Mouse (Mus musculus) lung, embryonic 15.5 days (tissue): ENCODE data around the gene Adarb2. TPM values are rescaled to one million over a fixed set of nuclear protein-coding genes. Genes with fewer than 3 reads are reported as not detected.

Experiments
- ATAC-seq: fragments of 200-750 bp; cut with Nextera tagmentation; 2 replicates; pipeline ENCODE4 v1.8.0; 2017; ENCODE audit warnings: moderate number of reproducible peaks, borderline replicate concordance; ENCODE audit not compliant: low FRiP score, low TSS enrichment; ENCODE audit errors: extremely low read depth
- H3K27ac ChIP-seq: fragments of 300-500 bp; sonication (generic); 2 replicates; pipeline ENCODE4 v1.5.1; 2015; ENCODE audit warnings: moderate library complexity, mild to moderate bottlenecking, inconsistent platforms
- H3K27me3 ChIP-seq: fragments of 300-500 bp; sonication (generic); 2 replicates; pipeline ENCODE4 v1.6.1; 2015; ENCODE audit warnings: inconsistent platforms
- H3K36me3 ChIP-seq: fragments of 300-500 bp; sonication (generic); 2 replicates; pipeline ENCODE4 v1.6.1; 2015; ENCODE audit warnings: inconsistent platforms
- H3K4me1 ChIP-seq: fragments of 300-500 bp; sonication (generic); 2 replicates; pipeline ENCODE4 v1.6.1; 2015; ENCODE audit warnings: inconsistent platforms
- H3K4me2 ChIP-seq: fragments of 300-500 bp; sonication (generic); 2 replicates; pipeline ENCODE4 v1.6.1; 2015; ENCODE audit warnings: inconsistent platforms, mild to moderate bottlenecking, moderate library complexity
- H3K4me3 ChIP-seq: fragments of 300-500 bp; sonication (generic); 2 replicates; pipeline ENCODE4 v1.5.1; 2015; ENCODE audit warnings: mild to moderate bottlenecking, inconsistent platforms
- H3K9ac ChIP-seq: fragments of 300-500 bp; sonication (generic); 2 replicates; pipeline ENCODE4 v1.6.1; 2015; ENCODE audit warnings: inconsistent platforms
- H3K9me3 ChIP-seq: fragments of 300-500 bp; sonication (generic); 2 replicates; pipeline ENCODE4 v1.6.1; 2016; ENCODE audit warnings: inconsistent platforms
- WGBS: fragments of 180-500 bp; shearing (Covaris S2); methylation state at CpG from one replicate; pipeline ENCODE4 v1.1.7; 2015; 5-methylcytosine and 5-hydroxymethylcytosine counted together
- polyA plus RNA-seq: library from polyadenylated mRNA; unstranded; fragments of >200 nt; fragmentation: Nextera tagmentation; extraction: Ambion mirVana; gene quantifications from 2 replicates; pipeline ENCODE4 v1.2.1, GENCODE M21; 2015

The Adarb2 gene
- polyA plus RNA-seq, 1 experiment from 2014 or later, result 0.32 TPM

DNA sequence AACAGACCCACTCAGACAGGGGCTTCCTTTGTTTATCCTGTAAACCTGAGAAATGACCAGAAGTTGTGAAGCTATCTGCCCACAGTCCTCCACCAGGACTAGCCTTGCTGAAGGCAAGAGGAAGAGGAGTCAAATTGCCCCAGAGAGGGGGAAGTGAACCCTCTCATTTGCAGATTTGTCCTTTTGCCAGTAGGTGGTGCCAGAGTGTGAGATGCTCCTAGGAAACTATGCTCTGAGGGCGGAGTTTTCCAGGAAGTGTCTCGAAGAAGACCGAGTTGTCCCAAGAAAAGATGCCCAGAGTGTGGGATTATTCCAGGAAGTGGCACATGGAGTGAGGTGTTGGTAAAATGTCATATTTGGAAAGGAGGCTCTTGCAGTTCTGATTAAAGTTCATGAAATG, 541.9 kb downstream of the Adarb2 start:
- H3K27ac ChIP-seq, result no peak overlapping the region
- 40% methylated on average over 3 of the region's 3 CpGs for WGBS
- no peak overlapping the region for H3K4me2 ChIP-seq
- H3K4me1 ChIP-seq, result no peaks in the 10 kb centered on the region
- H3K36me3 ChIP-seq, result no peaks in the 10 kb centered on the region
- H3K4me3 ChIP-seq, result no peak overlapping the region
- no peaks in the 10 kb centered on the region for H3K9me3 ChIP-seq
- H3K27me3 ChIP-seq, result no peaks in the 10 kb centered on the region
- no peak for ATAC-seq
- H3K9ac ChIP-seq, result no peak overlapping the region

DNA sequence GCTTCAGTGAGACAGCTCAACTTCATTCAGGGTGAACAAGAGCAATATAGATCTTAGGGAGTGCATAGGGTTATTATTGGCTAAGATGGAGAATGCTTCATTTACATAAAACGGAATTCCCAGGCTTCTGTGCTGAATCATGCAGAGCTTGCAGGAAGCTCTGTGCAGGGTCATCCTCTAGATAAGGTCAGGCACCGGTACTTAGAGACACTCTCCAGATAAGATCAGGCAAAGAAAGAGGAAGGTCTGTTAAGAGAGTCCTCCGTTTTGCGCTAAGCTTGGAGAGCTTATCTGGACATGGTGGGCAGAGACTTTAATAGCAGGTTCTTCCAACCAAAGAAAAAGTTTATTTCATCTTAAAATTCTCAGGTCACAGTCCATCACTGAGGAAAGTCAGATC, 542.9 kb downstream of the Adarb2 start:
- no peaks in the 10 kb centered on the region for H3K36me3 ChIP-seq
- 50% methylated on average over 4 of the region's 4 CpGs for WGBS

DNA sequence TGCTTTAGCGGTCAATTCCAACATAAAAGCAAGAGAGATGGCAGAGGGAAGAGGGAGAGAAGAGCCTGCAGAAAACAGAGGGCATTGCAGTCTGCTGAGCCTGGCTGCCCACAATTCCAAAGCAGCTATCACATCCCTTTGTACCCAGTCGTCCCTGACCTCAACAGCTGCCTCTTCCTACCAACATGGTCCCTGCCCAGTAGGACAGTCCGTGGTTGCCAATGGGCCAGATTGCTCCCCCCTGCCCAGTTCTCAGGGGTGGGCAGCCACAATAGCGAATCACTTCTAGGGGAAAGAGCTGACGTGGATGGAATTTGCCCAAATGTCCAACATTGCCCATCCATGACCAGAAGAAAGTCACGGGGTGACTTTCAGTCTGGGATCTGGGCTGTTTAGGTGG, 546.8 kb downstream of the Adarb2 start:
- Histone ChIP-seq H3K27me3 (no peaks in the 10 kb centered on the region), H3K9me3 (no peaks in the 10 kb centered on the region), H3K27ac (no peak overlapping the region), H3K4me2 (no peak overlapping the region), H3K4me3 (no peak overlapping the region), H3K4me1 (no peaks in the 10 kb centered on the region), H3K36me3 (no peaks in the 10 kb centered on the region), H3K9ac (no peak overlapping the region)
- ATAC-seq, result no peak
- 80% methylated on average over 6 of the region's 6 CpGs for WGBS

More for the DNA sequence above, 542.9 kb downstream of the Adarb2 start:
- ATAC-seq, result no peak
- Histone ChIP-seq H3K9me3 (no peaks in the 10 kb centered on the region), H3K27ac (no peak overlapping the region), H3K4me3 (no peak overlapping the region), H3K4me1 (no peaks in the 10 kb centered on the region), H3K4me2 (no peak overlapping the region), H3K27me3 (no peaks in the 10 kb centered on the region), H3K9ac (no peak overlapping the region)

DNA sequence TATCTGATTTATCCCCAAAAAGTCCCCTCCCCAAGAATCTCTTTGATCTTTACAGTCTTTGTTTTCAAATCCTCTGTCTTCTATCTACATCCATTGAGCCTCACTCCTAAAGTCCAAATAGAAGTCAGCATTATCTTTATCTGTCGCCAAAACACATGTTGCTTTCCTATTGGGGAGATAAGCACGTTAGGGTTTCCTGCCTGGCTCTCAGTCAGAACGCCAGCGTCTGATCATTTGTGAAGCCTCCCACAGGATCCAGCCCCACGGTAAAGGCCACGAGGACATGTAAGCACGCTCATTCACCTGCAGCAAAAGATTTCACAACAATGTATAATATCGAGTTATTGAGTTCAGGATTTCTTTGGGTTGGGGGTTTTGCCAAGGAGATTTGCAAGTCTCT, 558.3 kb downstream of the Adarb2 start:
- ATAC-seq, result no peak
- Histone ChIP-seq H3K27ac (no peak overlapping the region), H3K27me3 (no peaks in the 10 kb centered on the region), H3K4me3 (no peak overlapping the region), H3K36me3 (no peaks in the 10 kb centered on the region), H3K9me3 (no peaks in the 10 kb centered on the region), H3K4me1 (no peaks in the 10 kb centered on the region), H3K9ac (no peak overlapping the region), H3K4me2 (no peak overlapping the region)
- 19% methylated on average over 8 of the region's 8 CpGs for WGBS

DNA sequence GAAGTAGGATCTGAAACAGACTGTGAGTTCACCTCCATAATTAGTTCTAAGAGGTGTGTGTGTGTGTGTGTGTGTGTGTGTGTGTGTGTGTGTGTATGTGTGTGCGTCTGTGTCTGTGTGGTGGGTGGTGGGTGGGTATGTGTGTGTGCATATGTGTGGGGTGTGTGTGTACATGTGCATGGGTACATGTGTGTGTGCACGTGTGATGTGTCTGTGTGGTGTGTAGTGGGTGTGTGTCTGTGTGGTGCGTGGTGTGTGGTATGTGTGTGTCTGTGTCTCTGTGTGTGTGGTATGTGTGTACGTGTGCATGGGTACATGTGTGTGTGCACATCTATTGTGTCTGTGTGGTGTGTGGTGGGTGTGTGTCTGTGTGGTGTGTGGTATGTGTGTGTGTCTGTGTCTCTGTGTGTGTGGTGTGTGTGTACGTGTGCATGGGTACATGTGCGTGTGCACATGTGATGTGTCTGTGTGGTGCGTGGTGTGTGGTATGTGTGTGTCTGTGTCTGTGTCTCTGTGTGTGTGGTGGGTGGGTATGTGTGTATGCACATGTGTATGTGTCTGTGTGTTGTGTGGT, 567.1 kb downstream of the Adarb2 start:
- Histone ChIP-seq H3K4me1 (no peaks in the 10 kb centered on the region), H3K27ac (no peak overlapping the region), H3K4me2 (no peak overlapping the region), H3K4me3 (no peak overlapping the region), H3K27me3 (no peaks in the 10 kb centered on the region), H3K9ac (no peak overlapping the region), H3K36me3 (no peaks in the 10 kb centered on the region), H3K9me3 (no peaks in the 10 kb centered on the region)
- 94% methylated on average over 7 of the region's 7 CpGs for WGBS
- ATAC-seq, result no peak

DNA sequence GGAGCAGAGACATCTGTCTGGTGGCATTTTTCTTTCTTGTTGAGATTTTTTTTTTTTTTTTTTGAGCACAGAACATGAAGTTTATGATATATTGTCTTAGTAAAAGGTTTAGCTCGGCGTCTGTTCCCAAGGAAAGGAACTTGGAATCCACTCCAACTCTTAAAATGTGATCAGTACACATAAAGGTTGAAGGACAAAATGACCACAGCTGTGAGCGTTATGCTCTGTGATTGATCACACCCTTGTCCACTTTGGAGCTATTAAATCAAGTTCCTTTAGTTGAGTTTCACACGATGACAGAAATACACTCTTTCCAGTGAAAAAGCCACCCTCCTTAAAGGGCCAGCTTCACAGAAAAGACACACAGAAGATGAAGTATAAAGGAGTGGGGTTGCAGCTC, 568.0 kb downstream of the Adarb2 start:
- 32% methylated on average over 4 of the region's 4 CpGs for WGBS
- H3K4me3 ChIP-seq, result no peak overlapping the region
- H3K36me3 ChIP-seq, result no peaks in the 10 kb centered on the region
- H3K9ac ChIP-seq, result no peak overlapping the region
- H3K9me3 ChIP-seq, result no peaks in the 10 kb centered on the region
- no peak overlapping the region for H3K4me2 ChIP-seq
- H3K27me3 ChIP-seq, result no peaks in the 10 kb centered on the region
- ATAC-seq, result no peak
- H3K27ac ChIP-seq, result no peak overlapping the region
- no peaks in the 10 kb centered on the region for H3K4me1 ChIP-seq

DNA sequence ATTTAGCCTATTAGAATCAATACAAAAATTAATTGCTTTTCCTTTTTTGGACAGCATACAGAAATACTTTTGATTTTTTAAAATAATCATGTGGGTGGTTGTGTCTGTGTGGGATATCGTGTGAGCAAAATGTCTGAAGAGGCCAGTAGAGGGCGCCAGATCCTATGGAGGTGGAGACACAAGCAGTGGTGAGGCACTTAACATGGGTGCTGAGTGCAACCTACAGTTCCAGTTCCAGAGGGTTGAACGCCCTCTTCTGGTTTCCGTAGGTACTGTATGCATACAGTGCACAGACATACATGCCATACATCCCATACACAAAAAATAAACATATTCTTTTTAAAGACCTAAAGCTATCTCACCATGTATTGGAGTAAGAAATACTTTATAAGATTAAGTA, 577.8 kb downstream of the Adarb2 start:
- H3K27ac ChIP-seq, result no peak overlapping the region
- 51% methylated on average over 4 of the region's 4 CpGs for whole genome bisulfite sequencing
- H3K4me3 ChIP-seq, result no peak overlapping the region
- no peak for ATAC-seq
- H3K36me3 ChIP-seq, result no peaks in the 10 kb centered on the region
- no peak overlapping the region for H3K9ac ChIP-seq
- no peaks in the 10 kb centered on the region for H3K4me1 ChIP-seq
- no peaks in the 10 kb centered on the region for H3K27me3 ChIP-seq
- H3K9me3 ChIP-seq, result no peaks in the 10 kb centered on the region
- H3K4me2 ChIP-seq, result no peak overlapping the region

DNA sequence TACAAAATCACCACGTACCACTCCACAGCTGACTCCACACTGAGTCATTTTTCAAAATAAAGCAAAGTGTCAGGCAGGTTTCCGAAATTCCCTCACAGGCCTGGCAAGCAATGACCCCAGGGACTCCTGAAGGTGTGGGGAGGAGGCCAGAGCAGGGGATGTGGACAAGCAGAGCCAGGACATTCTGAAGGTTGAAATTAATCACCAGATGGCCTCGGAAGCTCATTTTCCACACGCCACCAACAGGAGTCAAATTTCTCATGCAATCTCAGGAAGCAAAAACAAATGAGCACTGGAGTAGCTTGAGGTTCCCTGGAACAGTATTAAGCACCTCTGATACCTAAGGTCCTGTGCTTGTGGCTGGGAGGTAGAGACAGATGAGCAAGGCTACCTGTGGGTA, 580.0 kb downstream of the Adarb2 start:
- no peak overlapping the region for H3K9ac ChIP-seq
- no peaks in the 10 kb centered on the region for H3K36me3 ChIP-seq
- 29% methylated on average over 4 of the region's 4 CpGs for WGBS
- no peaks in the 10 kb centered on the region for H3K9me3 ChIP-seq
- no peak overlapping the region for H3K4me2 ChIP-seq
- H3K27ac ChIP-seq, result no peak overlapping the region
- H3K4me3 ChIP-seq, result no peak overlapping the region
- ATAC-seq, result no peak
- H3K4me1 ChIP-seq, result no peaks in the 10 kb centered on the region
- H3K27me3 ChIP-seq, result no peaks in the 10 kb centered on the region

DNA sequence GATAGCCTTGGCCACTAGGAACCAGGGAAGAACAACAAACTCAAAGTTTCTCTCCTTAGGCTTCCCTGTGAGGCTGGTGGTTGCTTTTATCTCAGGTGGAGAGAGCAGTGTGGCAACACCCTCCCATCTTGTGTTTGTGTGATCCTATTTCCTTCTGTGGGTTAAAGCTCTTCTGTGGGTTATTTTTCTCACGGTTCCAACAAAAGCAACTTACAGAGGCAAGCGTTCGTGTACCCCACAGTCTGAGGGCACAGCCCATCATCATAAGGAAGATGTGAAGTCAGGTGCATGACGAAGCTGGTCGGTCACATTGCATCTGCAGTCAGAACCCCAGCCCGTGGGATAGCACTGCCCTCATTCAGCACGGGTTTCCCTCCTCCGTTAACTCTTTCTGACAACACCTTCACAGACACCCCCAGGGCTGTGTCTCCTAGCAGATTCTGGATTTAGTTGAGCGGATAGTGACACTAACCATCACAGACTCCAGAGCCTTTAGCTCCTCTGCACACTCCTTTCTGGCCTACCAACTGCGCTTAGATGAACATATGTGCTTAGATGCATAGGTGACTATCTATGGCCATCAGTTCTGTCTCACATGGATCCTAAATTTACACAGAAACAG, 581.1 kb downstream of the Adarb2 start:
- Histone ChIP-seq H3K4me3 (no peak overlapping the region), H3K4me1 (no peaks in the 10 kb centered on the region), H3K27me3 (no peaks in the 10 kb centered on the region), H3K27ac (no peak overlapping the region), H3K36me3 (no peaks in the 10 kb centered on the region), H3K9ac (no peak overlapping the region), H3K9me3 (no peaks in the 10 kb centered on the region), H3K4me2 (no peak overlapping the region)
- WGBS, result 71% methylated on average over 10 of the region's 10 CpGs
- ATAC-seq, result no peak

DNA sequence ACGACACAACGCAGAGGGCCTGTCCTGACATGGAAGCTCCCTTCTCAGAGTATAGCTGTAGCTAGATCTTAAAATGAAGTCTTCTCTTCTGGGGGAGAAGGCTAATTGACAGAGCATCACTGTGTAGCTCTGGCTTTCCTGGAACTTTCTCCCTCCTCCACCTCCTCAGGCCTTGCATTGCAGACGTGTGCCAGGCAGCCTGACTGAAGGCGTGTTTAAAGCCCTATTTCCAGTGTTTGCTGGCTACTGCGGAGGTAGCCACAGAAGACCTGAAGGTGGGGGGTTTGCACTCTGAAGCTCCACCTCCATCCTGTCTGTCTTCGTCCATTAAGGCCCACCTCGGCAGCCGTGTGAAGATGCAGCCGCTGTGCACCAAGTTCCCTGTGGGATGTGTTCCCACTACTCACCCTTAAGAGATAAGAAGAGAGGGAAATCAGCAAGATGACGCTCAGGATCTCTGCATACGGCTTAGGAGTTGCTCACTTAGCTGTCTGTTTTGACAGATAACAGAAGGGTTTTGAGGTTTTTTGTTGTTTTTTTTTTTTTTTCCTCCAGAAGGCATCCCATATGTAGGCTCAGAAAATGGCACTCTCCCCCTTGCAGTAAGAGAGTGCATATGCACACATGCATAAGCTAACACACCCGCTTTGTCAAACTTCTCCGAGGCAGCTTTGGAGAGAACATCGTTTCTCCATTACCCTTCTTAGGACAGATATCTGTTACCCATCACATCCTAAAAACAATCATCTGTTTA, 581.8 kb downstream of the Adarb2 start:
- Histone ChIP-seq H3K9me3 (no peaks in the 10 kb centered on the region), H3K4me2 (no peak overlapping the region), H3K4me1 (no peaks in the 10 kb centered on the region), H3K36me3 (no peaks in the 10 kb centered on the region), H3K9ac (no peak overlapping the region), H3K27me3 (no peaks in the 10 kb centered on the region), H3K4me3 (no peak overlapping the region), H3K27ac (no peak overlapping the region)
- WGBS, result 61% methylated on average over 14 of the region's 14 CpGs
- no peak for ATAC-seq

DNA sequence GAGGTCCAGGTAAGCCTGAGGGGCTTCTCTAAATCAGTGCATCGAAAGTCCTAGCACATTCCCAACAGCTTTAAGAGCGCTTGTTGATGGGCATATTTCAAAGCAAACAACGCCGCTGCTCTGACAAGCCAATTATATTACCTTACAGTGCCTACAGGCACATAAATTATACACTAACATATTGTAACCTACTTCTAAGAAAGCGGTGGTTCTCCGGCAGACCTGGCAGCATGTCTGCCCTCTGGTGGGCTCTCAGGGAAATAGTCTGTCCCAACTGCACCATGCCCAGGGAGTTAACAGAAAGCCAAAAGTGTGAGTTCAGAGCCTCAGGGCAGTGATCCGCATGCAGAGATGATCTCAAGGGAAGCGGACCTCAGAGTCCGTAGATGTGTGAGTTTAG, 582.5 kb downstream of the Adarb2 start:
- H3K4me2 ChIP-seq, result no peak overlapping the region
- 38% methylated on average over 9 of the region's 9 CpGs for WGBS
- H3K36me3 ChIP-seq, result no peaks in the 10 kb centered on the region
- H3K27ac ChIP-seq, result no peak overlapping the region
- no peak overlapping the region for H3K9ac ChIP-seq
- no peaks in the 10 kb centered on the region for H3K4me1 ChIP-seq
- ATAC-seq, result no peak; the same call in 1 of the 2 replicates
- no peak overlapping the region for H3K4me3 ChIP-seq
- no peaks in the 10 kb centered on the region for H3K27me3 ChIP-seq
- H3K9me3 ChIP-seq, result no peaks in the 10 kb centered on the region

DNA sequence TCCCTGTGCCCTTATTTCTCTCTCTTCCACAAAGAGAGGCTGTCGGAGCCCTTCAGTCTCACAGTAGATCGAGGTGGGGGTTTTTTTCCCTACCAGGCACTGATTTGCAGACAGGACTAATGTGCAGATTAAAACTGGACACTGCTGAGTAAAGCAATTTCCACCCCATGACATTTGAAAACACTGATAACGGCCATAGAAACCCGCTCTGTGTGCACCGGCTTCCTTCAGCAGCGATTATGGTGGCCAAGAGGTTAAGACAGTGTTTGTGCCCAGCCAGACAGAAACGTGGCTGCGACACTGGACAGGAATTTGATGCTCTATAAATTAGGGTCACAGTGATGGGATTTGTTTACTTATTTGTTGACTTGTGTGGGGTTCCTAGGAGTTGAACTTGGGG, 590.6 kb downstream of the Adarb2 start:
- Histone ChIP-seq H3K27ac (no peak overlapping the region), H3K4me1 (no peaks in the 10 kb centered on the region), H3K36me3 (no peaks in the 10 kb centered on the region), H3K9me3 (no peaks in the 10 kb centered on the region), H3K27me3 (no peaks in the 10 kb centered on the region), H3K9ac (no peak overlapping the region), H3K4me2 (no peak overlapping the region), H3K4me3 (no peak overlapping the region)
- WGBS, result 45% methylated on average over 8 of the region's 8 CpGs
- no peak for ATAC-seq
